Mouse (Mus musculus) liver, adult 2 months (tissue): Measurements from ENCODE around the gene Col4a1.

ENCODE experiments used
- CTCF ChIP-seq: fragments of 200-500 bp; IDR thresholded peaks from 2 replicates; pipeline ENCODE4 v1.5.1; 2011; ENCODE audit warnings: low read depth, low read length, control low read depth
- POLR2A ChIP-seq: fragments of 200-500 bp; IDR thresholded peaks from 2 replicates; pipeline ENCODE4 v1.6.1; 2011; ENCODE audit warnings: low read length, control low read depth; ENCODE audit not compliant: insufficient read depth; ENCODE audit errors: extremely low read depth

DNA sequence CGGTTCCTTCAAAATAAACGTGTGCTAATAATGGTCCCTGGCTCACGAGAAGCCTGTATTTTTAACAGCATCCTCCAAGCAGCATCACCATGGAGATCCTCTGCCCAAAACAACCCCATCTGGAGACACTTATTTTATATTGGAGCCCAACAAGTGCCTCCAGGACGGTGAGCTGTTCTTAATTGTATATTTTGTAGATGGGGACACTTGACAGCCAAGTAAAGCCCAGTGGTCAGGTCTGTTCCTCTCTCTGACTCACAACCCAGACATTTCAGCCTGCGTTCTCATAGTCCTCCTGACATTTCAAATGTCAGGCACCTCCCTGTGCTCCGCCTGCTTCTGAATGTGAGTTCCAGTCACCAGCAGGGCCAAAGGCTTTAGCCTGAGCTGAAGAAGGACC lies 43.9 kb downstream of the Col4a1 start:
- TF ChIP-seq CTCF: no peak
- TF ChIP-seq POLR2A: no peak
